ENCODE assay signal across 9 mouse cellular contexts in the genomic region with DNA sequence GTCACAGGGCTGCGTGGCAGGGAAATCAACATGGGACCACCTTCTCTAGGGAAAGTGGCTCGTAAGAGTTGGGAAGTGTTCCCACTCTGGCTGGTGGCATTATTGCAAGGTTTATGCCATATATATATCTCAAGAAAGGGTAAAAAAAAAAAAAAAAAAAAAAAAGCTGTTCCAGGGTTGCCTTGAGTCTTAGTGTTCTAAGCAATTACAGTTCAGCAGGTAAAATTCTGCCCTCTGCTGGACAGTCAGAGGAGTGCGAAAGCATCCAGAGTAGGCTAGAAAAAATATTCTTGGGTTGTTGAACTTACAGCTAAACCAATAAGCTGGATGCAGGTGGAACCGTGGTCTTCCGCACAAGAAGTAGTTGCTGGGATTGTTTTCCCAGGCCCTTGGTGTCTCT.
DNase-seq lines count a peak whose midpoint lies in the region; ATAC-seq and TF ChIP-seq lines count a peak whose summit lies in the region.
"Had no signal": no experiment of that assay in that cellular context is flagged by ENCODE, and none has a peak within 500 bp of the region (broad histone marks: within the 10 kb centered on the region; RNA-seq: fewer than 3 reads in every experiment).

No protein-coding gene starts in this region.

- no peak for TF ChIP-seq POLR2A in lung, adult 2 months (IDR thresholded peaks at IDR 0.05; ENCODE audit: borderline replicate concordance, extremely low read depth, low read depth, low read length)

- no peaks in the 10 kb centered on the region for H3K27me3 ChIP-seq in embryonic facial prominence, embryonic 11.5 days (ENCODE audit: control insufficient read depth, insufficient read depth, low read length)
- H3K27me3 ChIP-seq: stomach, embryonic 15.5 days had no signal

- ATAC-seq in embryonic facial prominence, embryonic 11.5 days (replicated peaks; ENCODE audit: insufficient number of reproducible peaks, low FRiP score, low TSS enrichment, low read depth): no peak
- peak; percentile 63 for ATAC-seq in inflammation-experienced regulatory T-cells, adult 6 months

- no peak overlapping the region for H3K27ac ChIP-seq in embryonic facial prominence, embryonic 11.5 days (replicated peaks; ENCODE audit: low read depth, low read length)
- H3K27ac ChIP-seq: stomach, embryonic 15.5 days had no signal

- no peaks in the 10 kb centered on the region for H3K4me1 ChIP-seq in embryonic facial prominence, embryonic 11.5 days (ENCODE audit: control insufficient read depth, insufficient read depth, low read length)
- H3K4me1 ChIP-seq in lung, adult 2 months (ENCODE audit: control insufficient read depth, insufficient read depth, low read length): no peaks in the 10 kb centered on the region
- H3K4me1 ChIP-seq: stomach, embryonic 15.5 days had no signal

- no peak overlapping the region for H3K4me2 ChIP-seq in embryonic facial prominence, embryonic 11.5 days (ENCODE audit: low read depth, low read length)
- H3K4me2 ChIP-seq: stomach, embryonic 15.5 days had no signal

- H3K4me3 ChIP-seq in embryonic facial prominence, embryonic 11.5 days (ENCODE audit: low read depth, low read length): no peak overlapping the region
- H3K4me3 ChIP-seq in lung, adult 2 months (replicated peaks; ENCODE audit: extremely low read depth, low read depth, low read length): no peak overlapping the region
- H3K4me3 ChIP-seq: stomach, embryonic 15.5 days had no signal

- H3K36me3 ChIP-seq in embryonic facial prominence, embryonic 11.5 days (replicated peaks; ENCODE audit: control insufficient read depth, insufficient read depth, low read depth, low read length): peaks cover 7% of the 10 kb centered on the region

- peak; percentile 30 to 75 for DNase-seq in adrenal gland, adult (ENCODE audit: inconsistent age in 2 of 2, low spot score in 1 of 2)
- no peak for DNase-seq in adrenal gland, adult 18-20 months (ENCODE audit: low spot score in 2 of 2)
- peak; percentile 29 for DNase-seq in urinary bladder, postnatal 25 days (ENCODE audit: low spot score)
- DNase-seq in urinary bladder, postnatal 4 days (ENCODE audit: low spot score in 2 of 2): no peak
- DNase-seq in embryonic facial prominence, embryonic 11.5 days (ENCODE audit: low spot score): peak; percentile 73
- peak; percentile 9 for DNase-seq in lung, adult 2 months
- peak; percentile 61 to 67 for DNase-seq in right cerebral cortex, postnatal 10 days (ENCODE audit: low spot score in 2 of 2)

- no peak for TF ChIP-seq CTCF in lung, adult 2 months (IDR thresholded peaks at IDR 0.05; ENCODE audit: insufficient read depth, low read length)

- H3K9ac ChIP-seq in embryonic facial prominence, embryonic 11.5 days (replicated peaks; ENCODE audit: low read length): no peak overlapping the region
- H3K9ac ChIP-seq: stomach, embryonic 15.5 days had no signal

- WGBS in embryonic facial prominence, embryonic 11.5 days: 73% methylated on average over 5 of the region's 5 CpGs
- WGBS in lung, adult 2 months: 61% methylated on average over 5 of the region's 5 CpGs

- H3K9me3 ChIP-seq in embryonic facial prominence, embryonic 11.5 days (replicated peaks; ENCODE audit: control insufficient read depth, low read length): no peaks in the 10 kb centered on the region
- H3K9me3 ChIP-seq: stomach, embryonic 15.5 days had no signal

Comparison
In these comparisons a context has a peak if more than half of its experiments do, and no peak if none do; other contexts are left out.
1. DNase-seq: peak in adrenal gland, adult (2 of 2), urinary bladder, postnatal 25 days (single experiment), embryonic facial prominence, embryonic 11.5 days (single experiment), lung, adult 2 months (single experiment) and right cerebral cortex, postnatal 10 days (2 of 2); none in adrenal gland, adult 18-20 months (0 of 2) and urinary bladder, postnatal 4 days (0 of 2).